Mouse (Mus musculus): Measurements from ENCODE around the gene Rrp1.
"Not testable (repeated sequence)": the region's sequence is repeated elsewhere in the genome, so short reads cannot be mapped to it uniquely, and the experiment has no call there.

Rrp1 gene

GRCm38 (mm10) chr10:78425181-78426041 is 12.6 kb upstream of the Rrp1 start, which contains the start of gene Cstb:
Cstb (plus strand) TSS chr10:78425669.
- peak; percentile 93 for DNase-seq (ENCODE audit: low read depth, low spot score)

DNA sequence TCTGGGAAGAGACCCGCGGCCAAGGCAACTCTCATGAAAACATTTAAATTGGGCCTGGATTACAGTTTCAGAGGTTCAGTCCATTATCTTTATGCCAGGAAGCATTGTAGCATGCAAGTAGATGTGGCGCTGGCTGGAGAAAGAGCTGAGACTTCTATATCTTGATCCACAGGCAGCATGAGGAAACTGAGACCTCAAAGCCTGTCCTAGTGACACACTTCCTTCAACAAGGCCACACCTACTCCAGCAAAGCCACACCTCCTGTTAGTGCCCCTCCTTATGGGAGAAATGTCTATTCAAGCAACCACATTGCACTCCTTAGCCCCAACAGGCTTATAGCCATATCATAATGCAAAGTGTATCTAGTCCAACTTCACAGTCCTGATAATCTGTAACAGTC is 9.8 kb upstream of the Rrp1 start:
- no peak for DNase-seq (ENCODE audit: low read depth, low spot score)

- no peak for DNase-seq (ENCODE audit: low read depth, low spot score)
These were observed 8.1 kb upstream of the Rrp1 start for GRCm38 (mm10) chr10:78420929-78421328.

DNA sequence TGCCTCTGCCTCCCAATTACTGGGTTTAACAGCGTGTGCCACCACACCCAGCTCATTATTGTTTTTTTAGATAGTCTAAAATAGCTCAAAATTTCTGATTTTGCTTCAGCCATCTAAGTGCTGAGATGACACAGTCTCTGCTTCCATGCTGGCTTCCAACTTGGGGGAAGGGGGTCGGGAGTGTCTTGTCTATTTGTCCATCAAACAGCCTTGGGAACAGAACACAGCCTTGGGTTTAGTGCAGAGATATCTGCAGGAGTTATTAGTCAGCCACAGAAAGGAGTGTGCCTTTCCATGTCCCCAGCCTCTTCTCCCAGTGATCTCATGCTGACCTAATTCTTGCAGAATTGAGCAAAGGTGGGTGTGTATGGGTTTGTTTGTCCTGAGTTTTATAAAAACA is 5.9 kb upstream of the Rrp1 start:
- no peak for DNase-seq (ENCODE audit: low read depth, low spot score)

DNA sequence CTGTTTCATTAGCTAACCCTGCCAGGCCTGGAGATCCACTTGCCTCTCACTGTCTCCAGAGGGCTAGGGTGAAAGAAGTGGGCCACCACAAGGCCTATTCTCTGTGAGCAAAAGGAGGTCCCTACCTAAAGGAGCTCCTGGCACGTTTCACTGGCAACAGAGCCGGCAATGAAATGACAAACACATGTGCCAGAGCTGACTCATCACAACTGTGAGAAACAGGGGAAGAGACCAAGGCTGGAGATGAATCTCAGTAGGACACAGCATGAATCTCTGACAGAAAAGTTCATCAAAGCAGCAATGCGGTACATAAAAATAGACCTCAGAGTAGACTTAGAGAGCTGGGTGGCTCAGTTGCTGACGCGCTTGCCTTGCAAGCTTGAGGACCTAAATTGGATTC is 5.0 kb upstream of the Rrp1 start:
- DNase-seq (ENCODE audit: low read depth, low spot score) = peak; percentile 79

- DNase-seq (ENCODE audit: low read depth, low spot score) = not testable (repeated sequence)
These were observed 2.1 kb upstream of the Rrp1 start for GRCm38 (mm10) chr10:78414936-78415335.

GRCm38 (mm10) chr10:78413152-78413520 is 293 bp upstream of the Rrp1 start:
- DNase-seq (ENCODE audit: low read depth, low spot score) = no peak

GRCm38 (mm10) chr10:78411851-78412250 is 992 bp downstream of the Rrp1 start:
- no peak for DNase-seq (ENCODE audit: low read depth, low spot score)

- peak; percentile 58 for DNase-seq (ENCODE audit: low read depth, low spot score)
These were observed 3.6 kb downstream of the Rrp1 start for GRCm38 (mm10) chr10:78409035-78409788.

GRCm38 (mm10) chr10:78407132-78407531 is 5.7 kb downstream of the Rrp1 start:
- DNase-seq (ENCODE audit: low read depth, low spot score) = no peak

- no peak for DNase-seq (ENCODE audit: low read depth, low spot score)
These were observed 6.7 kb downstream of the Rrp1 start for GRCm38 (mm10) chr10:78406152-78406551.

DNA sequence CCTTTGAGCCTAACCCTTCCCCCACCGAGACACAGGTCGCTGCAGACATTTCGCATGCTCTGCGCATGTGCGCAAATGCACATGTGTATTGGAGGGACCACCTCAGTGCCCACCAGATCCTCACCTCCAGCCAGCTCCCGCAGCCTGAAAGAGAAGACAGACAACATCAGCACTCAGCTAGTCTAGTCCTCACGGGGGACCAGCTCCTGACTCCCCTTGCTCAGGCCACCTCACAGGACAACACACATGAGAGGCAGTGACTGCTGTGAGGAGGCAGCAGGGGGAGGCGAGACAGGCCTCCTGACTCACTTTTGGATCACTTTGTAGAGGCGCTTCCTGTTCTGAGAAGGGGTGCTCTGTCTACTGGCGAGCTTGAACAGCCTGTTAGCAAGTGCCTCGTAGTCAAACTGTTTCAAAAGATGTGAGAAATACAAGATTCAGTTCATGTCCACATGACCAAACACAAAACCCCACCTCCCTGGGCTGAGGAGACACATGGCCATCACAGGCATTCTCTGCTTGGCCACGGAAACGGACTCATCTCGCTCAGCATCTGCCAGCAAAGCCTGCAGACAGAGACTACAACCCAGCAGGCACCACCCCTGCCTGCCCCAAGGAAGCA is 10.4 kb downstream of the Rrp1 start:
- DNase-seq (ENCODE audit: low read depth, low spot score) = no peak

GRCm38 (mm10) chr10:78401127-78401526 is 11.7 kb downstream of the Rrp1 start:
- DNase-seq (ENCODE audit: low read depth, low spot score) = no peak

DNA sequence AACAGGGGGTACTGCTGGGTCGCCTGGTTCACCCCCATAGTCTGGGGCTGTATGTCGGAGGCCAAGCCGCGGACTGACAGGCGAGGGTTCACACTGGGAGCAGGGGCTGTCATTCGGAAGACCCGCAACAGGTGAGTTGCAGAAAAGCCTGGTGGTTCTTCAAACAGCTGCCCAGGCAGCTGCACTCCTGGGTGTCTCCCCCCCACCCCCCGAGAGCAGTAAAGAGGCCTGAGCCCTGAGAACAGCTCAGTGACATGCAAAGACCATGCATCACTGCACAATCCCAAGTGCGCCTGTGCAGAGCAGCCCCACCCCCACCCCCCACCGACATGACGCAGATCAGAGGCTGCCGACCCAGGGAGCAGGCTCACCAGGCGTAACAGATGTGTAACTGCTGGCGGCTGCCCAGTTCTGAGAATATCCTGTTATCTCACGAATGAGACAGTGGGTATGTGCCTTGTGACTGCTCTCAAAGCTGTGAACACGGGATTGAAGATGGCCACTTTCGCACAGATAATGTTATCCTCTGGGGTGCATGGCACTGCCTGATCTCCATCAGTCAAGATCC is 13.7 kb downstream of the Rrp1 start:
- peak; percentile 75 for DNase-seq (ENCODE audit: low read depth, low spot score)

GRCm38 (mm10) chr10:78396625-78396885 is 16.3 kb downstream of the Rrp1 start:
- DNase-seq (ENCODE audit: low read depth, low spot score) = no peak

- DNase-seq (ENCODE audit: low read depth, low spot score) = peak; percentile 99
These were observed 16.8 kb downstream of the Rrp1 start for GRCm38 (mm10) chr10:78395819-78396624.

DNA sequence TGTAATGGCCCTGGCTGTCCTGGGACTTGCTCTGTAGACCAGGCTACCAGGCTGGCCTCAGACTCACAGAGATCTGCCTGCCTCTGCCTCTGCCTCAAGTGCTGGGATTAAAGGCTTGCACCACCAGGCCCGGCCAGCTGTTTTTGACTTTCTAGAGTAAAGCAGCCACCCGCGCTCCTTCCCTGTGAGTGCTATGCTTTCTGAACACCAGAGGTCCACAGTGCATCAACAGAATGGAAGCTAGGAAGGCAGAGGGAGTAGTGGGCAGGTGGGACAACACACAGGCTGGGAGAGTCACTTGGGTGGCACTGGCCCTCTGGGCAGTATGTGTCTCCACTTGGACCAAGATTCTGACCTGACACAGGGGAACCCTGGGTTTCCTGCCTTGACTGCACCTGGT is 17.5 kb downstream of the Rrp1 start:
- no peak for DNase-seq (ENCODE audit: low read depth, low spot score)

- peak; percentile 83 for DNase-seq (ENCODE audit: low read depth, low spot score)
These were observed 20.8 kb downstream of the Rrp1 start for GRCm38 (mm10) chr10:78392072-78392471.

- DNase-seq (ENCODE audit: low read depth, low spot score) = no peak
These were observed 21.8 kb downstream of the Rrp1 start for GRCm38 (mm10) chr10:78390982-78391470.

- peak; percentile 86 for DNase-seq (ENCODE audit: low read depth, low spot score)
These were observed 24.4 kb downstream of the Rrp1 start for GRCm38 (mm10) chr10:78388216-78388980.
